Mouse (Mus musculus) olfactory bulb, adult 2 months (tissue): Measurements from ENCODE around the gene Sae1. TPM values are rescaled to one million over a fixed set of nuclear protein-coding genes. Genes with fewer than 3 reads are reported as not detected.

ENCODE experiments used
- H3K27ac ChIP-seq: fragments of 200-500 bp; 2 replicates; pipeline ENCODE4 v1.5.1; 2012; ENCODE audit warnings: low read depth, low read length; ENCODE audit not compliant: insufficient read depth
- H3K4me1 ChIP-seq: fragments of 200-500 bp; 2 replicates; pipeline ENCODE4 v1.6.1; 2012; ENCODE audit warnings: low read length; ENCODE audit not compliant: control insufficient read depth, insufficient read depth
- H3K4me3 ChIP-seq: fragments of 200-500 bp; 2 replicates; pipeline ENCODE4 v1.5.1; 2012; ENCODE audit warnings: mild to moderate bottlenecking, low read depth, low read length, moderate library complexity; ENCODE audit not compliant: insufficient read depth
- CTCF ChIP-seq: fragments of 200-500 bp; IDR thresholded peaks from 2 replicates; pipeline ENCODE4 v1.5.1; 2012; ENCODE audit warnings: low read depth, mild to moderate bottlenecking, low read length, moderate library complexity; ENCODE audit not compliant: insufficient read depth
- POLR2A ChIP-seq: fragments of 200-500 bp; IDR thresholded peaks from 2 replicates; pipeline ENCODE4 v1.6.1; 2012; ENCODE audit warnings: mild to moderate bottlenecking, low read depth, low read length, moderate library complexity; ENCODE audit not compliant: insufficient read depth
- WGBS: fragments of 180-500 bp; shearing (Covaris S2); methylation state at CpG from one replicate; pipeline ENCODE4 v1.1.7; 2018; 5-methylcytosine and 5-hydroxymethylcytosine counted together
- polyA plus RNA-seq: library from polyadenylated mRNA; stranded (reverse); fragments of >200 nt; gene quantifications from 2 replicates; pipeline ENCODE4 v1.2.4, GENCODE M21; 2012; ENCODE audit warnings: low replicate concordance; ENCODE audit not compliant: missing spikeins, insufficient read depth, insufficient read length

Sae1 gene
- polyA plus RNA-seq, 1 experiment = not detected

DNA sequence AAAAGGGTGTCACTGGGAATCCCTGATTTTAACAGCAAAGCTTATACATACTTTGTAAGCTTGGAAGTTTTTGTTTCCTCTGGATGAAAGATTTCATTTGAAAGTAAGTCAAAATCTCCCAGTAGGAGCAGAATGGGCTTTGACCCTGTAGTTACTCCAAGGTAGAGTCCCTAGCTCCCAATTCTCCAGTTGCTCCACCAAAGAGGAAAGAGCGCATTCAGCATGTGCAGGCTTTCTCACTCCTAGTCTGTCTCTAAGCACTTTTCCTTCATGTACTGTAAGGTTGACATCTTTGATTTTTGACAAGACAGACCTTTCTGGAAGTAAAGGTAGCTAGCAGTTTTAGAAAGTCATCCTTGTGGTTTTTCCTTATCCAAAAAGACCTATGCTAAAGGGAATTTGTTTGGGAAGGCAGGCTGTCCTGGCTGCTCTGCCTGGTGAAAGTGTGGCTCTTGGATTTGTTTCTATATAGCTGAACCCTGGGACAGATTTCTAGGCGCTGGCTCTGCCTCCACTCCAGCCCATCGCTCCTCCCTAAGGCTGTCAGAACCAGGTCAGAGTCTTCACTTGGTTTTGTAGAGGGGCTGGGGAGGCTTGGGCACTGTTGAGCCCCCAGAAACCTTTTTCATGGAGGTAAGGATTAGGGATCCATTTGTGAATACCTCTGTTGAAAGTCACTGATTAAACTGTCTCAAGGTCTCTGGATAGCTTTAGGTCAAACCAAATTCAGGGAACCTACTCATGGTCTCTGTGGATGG is 16.9 kb upstream of the Sae1 start:
- H3K4me1 ChIP-seq = peaks cover 20% of the 10 kb centered on the region
- peak overlapping the region; percentile 89 for H3K27ac ChIP-seq
- TF ChIP-seq CTCF = no peak
- no peak for TF ChIP-seq POLR2A
- 59% methylated on average over 3 of the region's 3 CpGs for WGBS
- no peak overlapping the region for H3K4me3 ChIP-seq

GRCm38 (mm10) chr7:16402968-16403948 is 15.7 kb upstream of the Sae1 start:
- WGBS = 17% methylated on average over 21 of the region's 21 CpGs
- H3K4me1 ChIP-seq = peaks cover 26% of the 10 kb centered on the region
- TF ChIP-seq CTCF (no peak), POLR2A (no peak)

DNA sequence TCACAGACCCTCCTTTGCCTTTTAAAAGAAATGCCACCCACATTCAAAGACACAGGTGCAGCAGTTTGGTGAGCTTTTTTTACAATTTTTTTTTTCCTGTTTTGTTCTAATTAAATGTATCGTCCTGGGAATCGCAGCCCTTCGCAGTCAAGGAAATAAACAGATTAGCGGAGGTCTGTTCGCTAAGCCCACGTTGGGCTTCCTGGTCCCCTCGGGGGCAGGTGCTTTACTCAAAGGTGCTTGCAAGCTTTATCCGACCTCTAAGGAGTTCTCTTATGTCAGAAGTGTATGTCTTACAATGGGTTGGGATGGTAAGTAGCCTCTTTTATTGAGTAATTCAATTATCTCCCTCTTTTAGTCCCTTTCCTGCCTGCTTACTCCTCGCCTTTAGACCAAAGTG is 14.8 kb upstream of the Sae1 start:
- Histone ChIP-seq H3K4me1 (peaks cover 26% of the 10 kb centered on the region), H3K27ac (peak overlapping the region; percentile 100), H3K4me3 (peak overlapping the region; percentile 96)
- TF ChIP-seq CTCF = no peak
- no peak for TF ChIP-seq POLR2A
- 2% methylated on average over 9 of the region's 9 CpGs for WGBS

More at GRCm38 (mm10) chr7:16402968-16403948, 15.7 kb upstream of the Sae1 start:
- Histone ChIP-seq H3K27ac (peak overlapping the region; percentile 66; the same call in 1 of the 2 replicates), H3K4me3 (peak overlapping the region; percentile 37)

DNA sequence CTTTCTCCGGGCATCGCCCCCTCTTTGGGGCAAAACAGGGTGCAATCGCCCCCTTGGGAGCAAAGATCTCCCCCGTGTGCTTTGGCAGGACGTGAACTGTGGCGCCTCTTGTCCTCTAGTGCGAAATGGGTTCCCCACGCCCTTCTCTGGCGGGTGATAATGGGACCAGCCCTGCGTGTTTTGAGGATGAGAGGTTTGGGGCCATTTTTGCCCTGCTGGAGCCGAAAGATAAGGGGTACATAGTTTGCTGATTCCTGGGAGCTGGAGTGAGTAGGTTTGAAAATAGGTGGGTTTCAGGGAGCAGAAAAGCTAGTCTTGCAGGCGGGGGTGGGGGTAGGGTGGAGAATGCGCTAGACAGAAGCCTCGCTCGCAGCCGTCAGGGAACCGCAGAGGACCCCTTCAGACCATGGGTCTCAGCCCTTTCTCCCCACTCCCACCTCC is 14.4 kb upstream of the Sae1 start:
- peak overlapping the region; percentile 96 for H3K4me3 ChIP-seq
- TF ChIP-seq POLR2A (peak; percentile 25; the same call in 1 of the 2 replicates), CTCF (no peak)
- WGBS = under 1% methylated on average over 17 of the region's 17 CpGs
- H3K27ac ChIP-seq = peak overlapping the region; percentile 100
- H3K4me1 ChIP-seq = peaks cover 26% of the 10 kb centered on the region

- Histone ChIP-seq H3K4me1 (peaks cover 23% of the 10 kb centered on the region), H3K27ac (peak within 1 kb of the TSS; percentile 100), H3K4me3 (peak within 1 kb of the TSS; percentile 96)
- WGBS = 1% methylated on average over 73 of the region's 85 CpGs
- TF ChIP-seq CTCF (no peak), POLR2A (peak; percentile 51; the same call in 1 of the 2 replicates)
Measured at GRCm38 (mm10) chr7:16400689-16401611, 13.3 kb upstream of the Sae1 start, which contains the start of gene Zc3h4. Gene Zc3h4 (plus strand): TSS chr7:16400910.

DNA sequence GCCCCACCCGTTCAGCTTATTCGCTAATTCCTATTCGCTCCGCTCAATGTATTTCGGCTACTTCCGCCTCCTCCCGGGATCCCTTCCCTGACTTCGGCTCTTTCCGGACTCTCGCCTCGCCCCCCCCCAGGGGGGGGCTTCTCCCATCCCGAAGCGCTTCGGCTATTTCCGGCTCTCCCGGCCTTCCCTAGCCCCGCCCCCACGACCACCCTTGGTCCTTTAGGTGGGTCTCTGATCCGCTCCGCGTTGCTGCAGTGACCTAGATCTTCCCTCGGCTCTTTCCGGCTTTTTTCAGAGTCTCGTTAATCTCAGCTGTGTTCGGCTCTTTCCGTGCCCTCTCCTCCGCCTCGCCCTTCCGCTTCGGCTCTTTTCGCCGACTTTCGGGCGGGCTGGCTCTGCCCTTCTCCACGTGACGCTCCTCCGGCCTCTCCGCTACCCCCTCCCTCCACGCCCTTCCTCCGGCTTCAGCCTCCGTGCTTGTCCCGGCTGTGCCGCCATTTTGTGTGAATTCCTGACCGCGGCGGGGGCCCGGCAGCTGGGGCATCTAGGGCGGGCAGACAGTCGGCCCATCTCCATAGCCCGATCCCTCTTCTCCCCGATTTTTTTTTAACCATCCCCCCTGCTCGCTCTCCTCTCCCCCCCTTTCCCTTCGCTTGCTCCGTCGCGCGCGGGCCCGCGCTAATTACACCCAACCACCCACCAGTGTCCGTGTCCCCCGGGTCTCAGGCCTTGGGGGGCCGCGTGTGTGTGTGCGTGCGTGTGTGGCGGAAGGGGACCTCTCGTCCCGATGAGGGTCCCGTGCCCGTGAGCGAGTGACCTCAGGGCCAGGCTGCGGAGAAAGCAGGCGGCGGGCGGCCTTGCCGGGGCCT is 12.4 kb upstream of the Sae1 start:
- under 1% methylated on average over 77 of the region's 77 CpGs for WGBS

DNA sequence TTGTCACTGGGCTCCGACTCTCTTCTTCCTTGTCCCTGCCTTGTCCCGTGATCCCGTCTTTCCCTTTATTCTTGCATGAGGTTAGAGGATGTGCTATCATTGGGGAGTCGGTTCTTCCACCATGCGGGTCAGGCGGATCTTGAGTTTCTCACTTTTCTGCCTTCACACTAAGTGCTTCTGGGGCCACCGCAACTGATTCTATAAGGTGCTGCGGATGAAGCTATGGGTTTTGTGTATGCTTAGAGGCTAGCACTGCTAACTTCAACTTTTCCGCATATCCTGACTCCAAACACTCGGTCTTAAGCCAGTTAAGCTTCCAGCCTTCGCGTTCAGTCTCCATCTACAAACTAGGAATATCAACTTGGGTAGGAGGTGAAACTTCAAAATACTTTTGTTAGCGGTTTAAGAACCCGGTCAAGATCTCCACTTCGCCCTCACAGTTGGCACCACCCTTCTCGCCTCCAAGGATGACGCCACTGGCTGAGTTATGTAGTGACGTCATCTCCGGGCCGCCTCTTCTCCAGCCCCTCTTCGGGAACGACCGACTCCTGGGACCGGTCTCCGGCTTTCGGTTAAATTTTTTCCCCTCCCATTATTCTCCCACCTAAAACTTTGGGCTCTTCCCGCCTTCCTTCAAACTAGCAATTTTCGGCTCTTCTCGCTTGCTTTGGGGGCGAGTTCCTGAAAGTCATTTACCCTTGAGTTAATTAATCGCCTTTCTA is 11.7 kb upstream of the Sae1 start:
- Histone ChIP-seq H3K4me3 (peak overlapping the region; percentile 96), H3K27ac (peak overlapping the region; percentile 94), H3K4me1 (peaks cover 12% of the 10 kb centered on the region)
- peak; percentile 67 for TF ChIP-seq POLR2A
- TF ChIP-seq CTCF = no peak
- under 1% methylated on average over 31 of the region's 31 CpGs for WGBS

More for the DNA sequence above, 12.4 kb upstream of the Sae1 start:
- peak; percentile 89 for TF ChIP-seq POLR2A
- TF ChIP-seq CTCF = no peak
- H3K27ac ChIP-seq = peak overlapping the region; percentile 100
- peak overlapping the region; percentile 96 for H3K4me3 ChIP-seq
- H3K4me1 ChIP-seq = peaks cover 18% of the 10 kb centered on the region
